Mouse (Mus musculus): Measurements from ENCODE around the gene Lcp1. TPM values are rescaled to one million over a fixed set of nuclear protein-coding genes. Genes with fewer than 3 reads are reported as not detected.

Gene Lcp1
- 4.0 and 4.8 TPM in 2 replicates for polyA plus RNA-seq (2012; rRNA removed)

GRCm38 (mm10) chr14:75130501-75131318 lies at the start of gene Lcp1, which contains the start of gene Lrrc63:
Gene Lcp1 (plus strand): TSS chr14:75131101.
Gene Lrrc63 (minus strand): TSS chr14:75130881.

GRCm38 (mm10) chr14:75242087-75242486 lies 111.2 kb downstream of the Lcp1 start, which contains the start of gene Cpb2:
Gene Cpb2 (plus strand): TSS chr14:75242287.

Other genes with a start within 250 kb of the Lcp1 start
- gene Lrch1, start 183.2 kb upstream of the Lcp1 start, polyA plus RNA-seq (2012; rRNA removed), result 10.6 and 11.4 TPM in 2 replicates
- 0.80 and 1.0 TPM in 2 replicates for gene Rubcnl, start 115.1 kb upstream of the Lcp1 start, polyA plus RNA-seq (2012; rRNA removed)
- gene Lrrc63, start 220 bp upstream of the Lcp1 start, polyA plus RNA-seq (2012; rRNA removed), result not detected in 2 replicates
- not detected in 2 replicates for gene Cpb2, start 111.2 kb downstream of the Lcp1 start, polyA plus RNA-seq (2012; rRNA removed)
- 5.8 and 10.0 TPM in 2 replicates for gene Zc3h13, start 153.3 kb downstream of the Lcp1 start, polyA plus RNA-seq (2012; rRNA removed)